Mouse (Mus musculus) cerebellum, postnatal 36 days (tissue): ENCODE data around the gene Rgl1.
A peak's percentile ranks its signal among the peaks of the same experiment; 100 is the strongest.

ENCODE experiments used
- DNase-seq, 2 experiments: peaks; one replicate each; pipeline ENCODE4 v3.0.0; 2021 to 2022; ENCODE audit warnings: mixed read lengths in 2 of 2

The Rgl1 gene

GRCm38 (mm10) chr1:152537186-152537585 is 229.0 kb downstream of the Rgl1 start:
- no peak for DNase-seq

- no peak for DNase-seq
These were observed 229.6 kb downstream of the Rgl1 start for GRCm38 (mm10) chr1:152536416-152537018.

GRCm38 (mm10) chr1:152534531-152534930 is 231.6 kb downstream of the Rgl1 start:
- no peak for DNase-seq

GRCm38 (mm10) chr1:152531498-152531897 is 234.7 kb downstream of the Rgl1 start:
- no peak for DNase-seq

GRCm38 (mm10) chr1:152528778-152529177 is 237.4 kb downstream of the Rgl1 start:
- DNase-seq = no peak

- DNase-seq = no peak
These were observed 237.9 kb downstream of the Rgl1 start for GRCm38 (mm10) chr1:152528214-152528613.

- no peak for DNase-seq
These were observed 240.0 kb downstream of the Rgl1 start for GRCm38 (mm10) chr1:152526154-152526553.

GRCm38 (mm10) chr1:152524987-152525648 is 241.0 kb downstream of the Rgl1 start:
- DNase-seq = peak; percentile 66 to 80

- DNase-seq = no peak
These were observed 241.9 kb downstream of the Rgl1 start for GRCm38 (mm10) chr1:152524098-152524892.

GRCm38 (mm10) chr1:152523292-152523691 is 242.9 kb downstream of the Rgl1 start:
- DNase-seq = no peak

- DNase-seq = no peak
These were observed 243.9 kb downstream of the Rgl1 start for GRCm38 (mm10) chr1:152522226-152522625.

- peak; percentile 22 to 36 for DNase-seq
These were observed 245.2 kb downstream of the Rgl1 start for GRCm38 (mm10) chr1:152520798-152521575.

- no peak for DNase-seq
These were observed 247.2 kb downstream of the Rgl1 start for GRCm38 (mm10) chr1:152518971-152519370.

- DNase-seq = no peak
These were observed 249.0 kb downstream of the Rgl1 start for GRCm38 (mm10) chr1:152517057-152517570.

GRCm38 (mm10) chr1:152514256-152514655 is 251.9 kb downstream of the Rgl1 start:
- DNase-seq = no peak

GRCm38 (mm10) chr1:152511237-152511636 is 254.9 kb downstream of the Rgl1 start:
- no peak for DNase-seq

- DNase-seq = no peak
These were observed 257.5 kb downstream of the Rgl1 start for GRCm38 (mm10) chr1:152508481-152509220.

- no peak for DNase-seq
These were observed 259.4 kb downstream of the Rgl1 start for GRCm38 (mm10) chr1:152506726-152507125.

GRCm38 (mm10) chr1:152506175-152506574 is 260.0 kb downstream of the Rgl1 start:
- DNase-seq = no peak

- DNase-seq = no peak
These were observed 266.3 kb downstream of the Rgl1 start for GRCm38 (mm10) chr1:152499802-152500201.

- DNase-seq = no peak
These were observed 268.6 kb downstream of the Rgl1 start for GRCm38 (mm10) chr1:152497581-152497980.

- no peak for DNase-seq
These were observed 269.3 kb downstream of the Rgl1 start for GRCm38 (mm10) chr1:152496831-152497230.
